Mouse (Mus musculus) right cerebral cortex, adult 2 months (tissue): ENCODE data around the gene Snrpf.

ENCODE experiments used
- DNase-seq, 2 experiments: peaks; one replicate each; pipeline ENCODE4 v3.0.0; 2021 to 2022; ENCODE audit warnings: low spot score in 2 of 2

Gene Snrpf

DNA sequence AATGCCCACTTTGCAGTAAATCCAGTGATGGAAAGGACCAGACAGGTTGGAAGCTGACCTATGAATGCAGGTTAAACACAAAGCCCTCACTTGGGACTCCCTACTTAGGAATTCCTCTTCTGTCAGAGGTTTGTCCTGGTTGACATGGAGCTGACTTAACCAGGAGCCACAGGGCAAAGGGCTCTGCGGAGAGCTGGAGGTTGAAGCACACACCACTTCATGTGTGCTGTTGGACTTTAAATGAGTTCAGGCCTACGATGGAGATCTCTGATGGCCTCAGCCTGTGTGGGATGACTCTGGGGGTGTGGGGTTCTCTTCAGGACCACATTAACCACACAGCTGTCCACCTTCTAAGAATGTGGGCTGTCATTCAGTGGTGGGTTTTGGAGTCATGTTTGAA is 51.2 kb downstream of the Snrpf start:
- DNase-seq: no peak
